Mouse (Mus musculus) right cerebral cortex, postnatal 4 days (tissue): ENCODE measurements at regions not wholly inside any gene's neighbourhood (a gene's known extent, or its start where the extent isn't known, plus 50 kb on each side); places are given as distances from the start of the nearest gene placed in this dataset.

ENCODE experiments used
- DNase-seq: peaks from one replicate; pipeline ENCODE4 v3.0.0-alpha.2; 2022

DNA sequence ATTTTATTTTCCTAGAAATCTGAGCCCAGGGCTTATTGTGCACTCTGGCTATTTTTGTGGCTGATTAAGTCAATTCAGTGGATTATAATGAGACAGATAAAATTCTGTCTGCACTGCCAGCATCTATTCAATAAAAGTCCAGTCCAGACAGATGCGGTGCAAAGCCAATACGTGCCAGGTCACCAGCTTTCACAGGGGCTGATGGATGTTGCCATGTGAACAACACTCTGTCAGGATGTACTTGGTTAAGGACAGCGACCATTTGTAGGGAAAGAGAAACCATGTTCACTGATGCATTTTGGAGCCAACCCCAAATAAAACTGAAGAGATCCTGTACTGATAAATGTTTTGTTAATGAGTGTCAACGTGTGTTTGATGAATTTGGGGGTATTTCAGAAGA, 285.0 kb upstream of the Gnpda2 start:
- no peak for DNase-seq

DNA sequence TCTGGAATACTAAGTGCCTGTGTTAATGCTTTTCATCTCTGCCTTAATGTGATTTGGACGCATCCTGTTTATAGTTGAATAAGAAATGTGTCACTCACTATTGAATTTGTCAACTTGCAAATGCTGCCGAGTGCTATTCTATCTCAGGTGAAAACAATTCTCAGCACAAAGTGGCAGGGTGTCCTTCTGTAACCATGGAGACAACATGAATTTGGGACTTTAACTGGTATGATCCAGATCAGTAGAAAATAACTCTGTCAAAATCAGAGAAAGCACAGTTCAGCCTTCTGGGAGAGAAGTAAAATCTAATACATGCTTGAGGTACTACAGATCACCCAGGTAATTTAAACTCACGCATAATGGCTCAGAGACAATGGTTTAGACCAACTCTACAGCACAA, 270.9 kb upstream of the Gnpda2 start:
- DNase-seq, result no peak

DNA sequence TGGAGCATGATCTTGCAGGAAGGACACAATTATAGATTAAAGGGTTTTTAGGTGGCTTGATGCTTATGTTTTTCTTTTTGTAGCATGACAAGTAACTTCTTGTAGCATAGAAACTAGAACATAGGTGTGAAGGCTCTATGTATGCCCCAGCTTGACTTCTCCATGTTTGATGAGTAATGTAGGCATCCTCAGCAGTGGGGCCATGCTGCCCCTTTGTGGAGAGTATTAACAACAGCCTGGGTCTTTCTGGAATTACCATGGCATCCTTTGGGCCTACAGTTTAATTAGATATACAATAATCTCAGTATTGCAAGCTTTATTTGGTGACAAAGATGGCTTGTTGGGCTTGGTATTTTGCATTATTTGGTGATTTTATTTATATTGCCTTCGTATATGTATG, 252.7 kb upstream of the Gnpda2 start:
- DNase-seq, result no peak

DNA sequence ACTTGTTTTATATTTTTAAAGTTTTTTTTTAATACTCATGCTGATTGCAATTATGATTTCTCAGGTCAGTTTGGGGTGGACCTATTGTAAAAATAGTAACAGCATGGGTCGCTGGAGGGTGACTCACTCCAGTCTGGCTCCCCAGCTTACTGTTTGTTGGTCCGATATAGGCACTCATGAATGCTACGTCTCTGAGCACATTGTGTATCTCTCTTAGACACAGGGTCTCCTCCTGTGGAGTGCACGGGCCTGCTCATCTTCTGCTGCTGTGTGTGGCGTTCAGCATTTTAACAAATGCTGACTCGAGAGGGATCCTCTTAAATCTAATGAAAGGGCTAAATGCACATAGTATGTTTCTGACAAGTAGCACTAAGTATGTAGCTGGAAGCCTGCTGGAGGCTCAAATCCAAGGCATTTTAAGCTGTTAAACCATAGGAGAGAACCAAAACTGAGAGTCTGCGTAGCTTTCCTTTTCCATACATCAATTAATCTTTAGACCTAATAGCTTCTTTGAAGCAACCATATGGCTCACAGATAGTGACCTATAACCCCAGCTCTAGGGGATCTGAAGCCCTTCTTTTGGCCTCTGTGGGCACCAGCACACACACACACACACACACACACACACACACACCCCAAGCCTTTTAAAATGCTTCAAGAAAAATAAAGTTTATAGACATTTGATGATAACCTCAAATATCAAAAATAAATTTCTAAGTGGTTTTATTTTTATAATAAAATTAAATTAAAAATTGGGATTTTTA, 246.0 kb upstream of the Gnpda2 start:
- no peak for DNase-seq

DNA sequence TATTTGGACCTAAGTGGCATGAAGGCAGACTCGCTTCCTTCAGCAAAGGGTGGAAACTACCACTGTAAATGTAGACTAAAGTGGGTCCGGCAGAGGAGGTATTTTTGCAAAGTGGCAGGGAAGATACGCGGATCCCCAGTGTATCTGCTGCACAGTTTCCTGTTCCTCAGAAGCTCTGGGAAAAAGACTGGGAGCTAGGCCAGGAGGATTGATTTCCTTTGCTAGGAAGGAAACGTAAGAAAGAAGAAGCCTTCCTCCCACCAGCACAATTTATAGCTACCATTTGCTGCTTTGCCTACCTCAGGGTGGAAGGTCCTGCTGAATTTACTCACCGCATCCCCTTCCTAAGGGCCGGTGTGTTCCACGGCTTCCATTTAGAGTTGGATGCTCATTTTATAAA, 244.2 kb upstream of the Gnpda2 start:
- no peak for DNase-seq

DNA sequence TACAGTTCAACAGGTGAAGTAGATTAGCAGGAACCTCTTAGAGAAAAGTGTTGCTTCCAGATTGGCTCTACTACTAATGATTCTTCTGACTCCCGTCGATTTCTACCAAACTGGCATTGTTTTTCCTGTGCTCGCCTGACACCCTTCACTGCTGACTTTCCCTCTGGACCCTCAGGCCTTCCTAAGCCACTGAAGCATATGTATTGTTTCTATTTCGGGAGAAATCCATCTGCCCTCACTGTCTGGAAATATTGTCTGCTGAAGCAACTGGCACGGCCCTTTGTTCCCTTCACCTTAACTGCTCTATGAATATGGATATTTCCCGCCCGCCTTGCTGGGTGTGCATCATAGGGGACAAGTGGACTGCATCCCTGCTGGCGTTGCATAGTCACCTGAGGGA, 243.0 kb upstream of the Gnpda2 start:
- DNase-seq, result no peak

DNA sequence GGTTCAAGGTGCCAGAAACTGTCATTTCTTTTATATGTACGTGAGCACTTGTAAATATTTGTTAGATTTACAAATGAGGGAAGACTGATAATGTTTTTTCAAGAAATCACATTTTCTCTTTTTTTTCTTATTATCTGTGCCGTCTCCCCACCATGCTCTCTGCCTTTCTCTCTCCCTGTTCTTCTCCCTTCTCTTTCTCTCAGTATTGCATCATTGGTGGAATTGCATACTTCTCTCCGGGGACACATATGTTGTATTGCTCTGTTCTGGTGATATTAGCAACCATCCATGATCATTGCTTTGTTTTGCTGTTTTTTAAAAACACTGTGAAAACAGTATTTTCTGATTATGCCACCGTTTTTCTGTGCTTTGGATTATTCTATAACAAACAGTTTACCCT, 225.6 kb upstream of the Gnpda2 start:
- DNase-seq, result no peak

DNA sequence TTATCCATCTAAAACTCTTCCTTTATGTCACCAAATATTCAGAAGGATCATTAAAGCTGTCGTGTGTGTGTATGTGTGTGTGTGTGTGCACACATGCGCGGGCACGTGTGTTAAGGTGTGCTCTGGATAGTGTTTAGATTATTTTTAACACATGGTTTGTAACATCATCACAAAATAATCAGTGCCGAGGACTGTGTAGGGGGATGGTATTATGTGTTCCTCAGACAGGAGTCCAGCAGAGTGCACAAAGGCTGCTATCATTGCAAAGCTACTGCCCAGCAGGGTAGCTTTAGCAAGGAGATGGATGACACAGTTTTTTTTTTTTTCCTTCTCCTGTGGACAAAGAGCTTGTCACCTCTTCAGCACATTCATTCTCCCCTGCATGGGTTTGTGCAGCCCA, 224.9 kb upstream of the Gnpda2 start:
- no peak for DNase-seq

DNA sequence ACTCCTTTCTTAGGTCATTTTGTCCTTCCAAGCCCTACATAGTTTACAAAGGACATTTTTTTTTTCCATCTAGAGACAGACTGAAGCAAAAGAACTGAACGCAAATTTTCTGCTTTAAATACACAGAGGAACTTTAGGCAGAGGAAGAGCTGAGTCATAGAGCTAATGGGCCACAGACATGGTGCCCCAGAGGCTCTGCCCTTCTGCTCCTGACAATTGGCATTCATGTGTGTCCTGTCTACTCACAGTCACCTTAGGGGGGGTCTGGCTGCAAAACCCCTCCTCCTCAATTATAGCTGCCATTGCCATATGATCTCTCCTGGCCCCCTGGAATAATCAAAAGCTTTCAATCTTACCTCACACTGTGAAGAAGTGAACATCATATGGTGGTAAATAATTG, 223.2 kb upstream of the Gnpda2 start:
- DNase-seq, result no peak

DNA sequence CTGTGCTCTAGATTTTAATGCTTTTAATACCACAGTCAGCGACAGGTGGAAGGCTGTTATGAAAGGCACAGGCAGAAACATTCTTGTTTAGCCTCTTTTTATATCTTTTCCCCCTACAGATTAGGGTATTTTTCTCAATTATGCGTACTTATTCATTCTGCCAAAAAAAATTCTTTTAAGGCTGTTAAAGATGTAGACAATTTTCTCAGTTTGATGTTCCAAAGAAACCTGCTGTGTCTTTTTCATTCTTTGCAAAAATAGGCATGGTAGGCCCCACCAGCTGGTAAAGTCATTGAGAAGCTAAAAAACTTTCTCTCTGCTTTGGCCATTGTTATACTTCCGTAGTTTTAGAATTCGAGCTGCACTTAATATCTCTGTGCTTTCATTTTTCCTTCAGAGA, 210.5 kb upstream of the Gnpda2 start:
- DNase-seq, result no peak

DNA sequence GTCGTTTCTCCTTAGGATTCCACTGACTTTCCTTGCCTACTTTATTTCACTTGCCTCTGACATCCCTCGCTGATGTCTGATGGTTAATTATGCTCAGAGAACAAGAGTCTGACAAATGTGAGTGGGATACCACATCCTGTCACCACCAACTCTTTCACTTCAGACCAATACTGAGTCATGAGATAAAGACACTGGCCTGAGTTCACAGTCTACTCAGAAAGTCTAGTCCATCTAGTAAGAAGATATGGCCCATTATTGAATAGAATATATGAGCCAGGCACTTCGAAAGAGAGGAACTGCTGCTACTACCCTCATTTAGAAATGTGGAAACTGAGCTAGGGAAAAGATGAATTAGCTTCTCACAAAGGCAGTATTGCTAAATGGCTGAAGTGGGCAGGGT, 210.0 kb upstream of the Gnpda2 start:
- DNase-seq, result no peak

DNA sequence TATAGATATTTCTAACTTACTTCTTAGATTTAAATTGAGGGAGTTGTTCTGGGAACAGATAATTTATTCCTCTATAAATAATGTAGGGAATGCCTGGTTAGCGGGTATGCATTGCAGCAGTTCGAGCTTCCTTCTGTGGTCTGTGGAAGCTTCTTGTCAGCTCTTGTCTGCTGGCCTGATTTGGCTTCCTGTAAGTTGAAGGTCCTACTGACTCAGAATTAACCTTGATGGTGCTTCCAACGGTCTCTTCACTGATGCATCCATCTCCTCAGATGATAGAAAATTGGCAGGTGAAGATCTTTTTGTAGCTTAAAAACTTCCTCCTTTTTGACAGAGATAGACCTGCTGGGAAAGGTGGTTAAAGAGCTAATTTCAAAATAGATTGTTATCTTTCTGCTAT, 203.2 kb upstream of the Gnpda2 start:
- DNase-seq, result no peak

DNA sequence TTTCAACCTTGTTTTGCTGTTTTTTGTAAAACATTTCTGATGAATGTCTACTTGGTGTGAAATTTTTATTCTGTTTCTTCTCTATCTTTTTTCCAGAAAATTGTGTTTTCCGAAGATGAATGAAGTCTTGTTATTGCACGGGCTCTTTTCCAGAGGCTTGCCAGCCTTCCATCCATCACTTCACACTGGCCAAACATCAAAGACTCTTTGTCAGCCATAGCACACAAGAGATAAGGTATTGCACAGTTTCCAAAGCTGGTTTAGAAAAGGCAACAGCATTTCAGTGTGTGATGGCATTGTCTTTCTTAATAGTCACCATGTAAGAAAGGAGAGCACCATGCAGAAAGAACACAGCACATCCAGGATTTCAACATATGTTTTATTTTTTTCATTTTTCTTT, 202.5 kb upstream of the Gnpda2 start:
- DNase-seq, result no peak

DNA sequence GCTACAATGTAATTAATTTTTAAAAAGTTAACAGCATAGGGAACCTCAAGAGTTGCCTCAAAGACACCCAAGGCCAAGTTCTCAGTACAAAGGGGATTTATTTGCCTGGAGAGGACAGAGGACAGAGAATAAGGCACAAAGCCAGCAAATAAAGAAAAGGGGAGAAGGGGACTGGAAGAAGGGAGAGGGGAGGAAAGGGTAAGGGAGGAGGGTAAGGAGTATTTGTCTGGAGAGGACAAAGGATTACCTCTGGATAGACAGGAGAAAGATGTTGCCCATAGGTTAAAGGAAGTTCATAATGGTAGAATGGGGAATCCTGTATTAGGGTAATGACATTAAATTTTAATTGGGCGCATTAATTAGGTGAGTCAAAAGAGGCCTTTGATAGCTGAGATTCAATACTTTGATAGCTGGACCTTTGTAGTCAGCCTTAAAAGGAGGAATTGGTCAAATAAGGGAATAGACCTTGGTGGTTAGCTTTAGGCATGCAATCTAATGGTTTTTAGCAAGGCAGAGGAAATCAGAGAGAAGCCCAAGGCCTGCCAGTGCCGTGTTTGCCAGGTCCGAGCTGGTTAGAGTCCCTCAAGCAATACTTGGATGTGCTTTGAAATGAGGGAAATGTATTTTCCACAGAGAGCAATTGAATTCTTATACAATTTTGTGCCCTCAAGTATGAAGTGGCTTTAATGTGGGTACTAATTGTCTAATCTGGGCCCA, 164.8 kb upstream of the Gnpda2 start:
- no peak for DNase-seq

DNA sequence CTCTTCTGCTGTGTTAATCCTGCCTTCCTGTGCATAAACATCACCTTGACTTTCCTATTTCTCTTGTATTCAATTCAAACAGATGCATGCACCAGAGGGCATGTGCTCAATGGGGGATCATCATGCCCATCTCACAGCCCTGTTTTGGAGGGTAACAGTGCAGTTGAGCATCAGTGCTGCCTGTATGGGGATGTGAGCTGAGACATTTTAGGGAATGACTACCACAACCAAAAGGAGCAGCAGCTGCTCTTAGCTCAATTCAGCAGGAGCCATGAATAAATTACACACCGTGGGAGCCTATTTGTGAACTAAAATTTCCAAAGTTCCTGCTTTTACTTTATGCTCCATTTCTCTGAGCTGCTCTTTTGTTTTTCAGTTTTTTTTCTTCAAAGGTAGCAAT, 164.2 kb upstream of the Gnpda2 start:
- DNase-seq, result no peak

DNA sequence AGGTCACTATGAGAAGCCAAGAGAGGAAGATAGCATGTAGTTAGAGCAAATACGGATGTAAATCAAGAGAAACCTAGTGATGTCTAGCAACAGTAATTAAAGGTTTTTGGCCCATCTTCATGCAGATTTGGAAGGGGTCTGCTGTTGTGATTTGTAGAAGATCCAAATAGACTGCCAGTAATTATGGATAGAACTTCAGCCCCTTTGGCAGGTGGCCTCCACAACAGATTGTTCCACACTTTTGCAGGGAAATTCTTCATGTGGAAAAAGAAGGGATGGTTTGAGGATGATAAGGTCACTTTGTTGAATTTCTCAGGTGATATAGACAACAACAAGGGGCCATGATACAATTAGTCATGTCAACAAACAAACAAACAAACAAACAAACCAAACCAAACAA, 148.4 kb upstream of the Gnpda2 start:
- DNase-seq, result peak; percentile 6

DNA sequence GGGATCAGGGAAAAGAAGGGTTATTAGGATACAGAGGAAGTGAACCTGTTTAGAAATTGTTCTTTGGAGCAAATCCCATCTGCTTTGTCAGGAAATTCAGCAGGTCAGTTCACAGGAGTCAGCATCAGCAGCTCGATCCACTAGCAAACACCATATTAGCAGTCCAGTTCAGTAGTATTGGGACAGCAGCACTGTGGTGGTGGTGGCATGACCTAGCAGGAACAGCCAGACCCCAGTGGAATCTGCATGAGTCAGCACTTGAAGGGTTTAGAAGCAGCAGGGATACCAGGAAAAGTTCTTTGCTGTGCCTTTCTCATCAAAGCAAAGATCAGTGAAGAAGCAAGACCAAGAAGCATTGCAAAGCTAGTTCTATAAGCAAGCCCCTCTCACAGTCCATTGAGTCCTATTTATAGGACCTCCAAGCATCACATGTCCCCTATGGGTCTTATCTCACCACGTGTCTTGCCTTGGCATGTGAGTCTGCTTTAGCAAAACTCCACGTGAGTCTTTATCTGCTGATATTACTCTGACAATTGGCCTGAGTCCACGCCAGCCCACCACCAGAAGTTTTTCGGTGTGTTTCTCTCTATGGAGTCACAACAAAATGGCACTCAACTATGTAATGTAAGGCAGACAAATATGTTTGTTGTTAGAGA, 129.3 kb upstream of the Gnpda2 start:
- no peak for DNase-seq

DNA sequence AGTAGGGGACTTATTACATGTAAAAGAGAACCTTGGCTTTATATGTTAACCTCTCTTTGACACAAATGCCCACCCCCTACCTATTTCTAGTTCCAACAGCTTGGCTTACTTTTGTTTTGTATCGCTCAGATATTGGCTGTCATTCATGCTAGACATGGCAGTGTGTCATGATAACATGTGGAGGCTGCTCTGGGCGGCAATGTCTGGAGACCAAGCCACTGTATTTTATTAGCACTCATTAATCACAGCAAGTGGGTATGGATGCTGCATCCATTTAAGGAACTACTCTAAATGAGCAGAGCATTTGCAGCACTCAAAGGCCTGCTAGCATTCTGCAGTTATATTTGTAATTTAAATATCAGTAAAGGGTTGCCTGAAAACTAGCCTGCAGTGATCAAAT, 123.9 kb upstream of the Gnpda2 start:
- DNase-seq, result no peak

DNA sequence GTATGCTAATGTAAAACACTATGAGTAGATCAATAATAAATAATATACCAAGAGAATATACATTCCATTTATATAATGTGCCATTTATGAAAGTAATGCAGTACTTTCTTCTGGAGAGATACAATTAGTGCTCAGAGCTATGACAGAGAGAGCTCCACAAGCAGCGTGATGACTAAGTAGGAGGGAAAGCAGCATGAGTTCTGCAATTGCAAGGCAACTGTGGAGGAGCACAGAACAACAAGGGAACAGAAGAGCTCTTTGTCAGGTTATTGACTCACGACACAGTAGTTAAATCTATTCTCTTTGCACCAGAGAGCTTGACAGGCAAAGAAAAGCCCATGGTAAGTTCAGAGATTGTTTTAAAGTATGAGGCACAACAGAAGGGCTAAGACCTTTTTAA, 115.0 kb upstream of the Gnpda2 start:
- no peak for DNase-seq

DNA sequence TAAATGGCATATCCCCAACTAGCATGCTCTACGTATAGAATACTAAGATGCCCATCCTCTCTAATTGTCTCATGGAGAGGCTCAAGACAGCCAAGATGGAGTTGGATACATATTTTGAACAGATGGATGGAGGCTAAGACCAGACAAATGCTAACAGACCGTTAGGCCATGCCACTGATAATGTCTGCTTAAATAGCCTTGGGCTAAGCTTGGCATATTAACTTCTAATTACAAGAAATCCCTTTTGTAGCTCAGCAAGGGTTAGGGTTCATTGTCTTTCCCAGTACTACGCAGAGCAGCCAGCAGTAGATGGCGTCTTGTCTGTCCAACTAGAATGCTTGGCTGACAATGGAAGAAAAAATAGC, 113.0 kb upstream of the Gnpda2 start:
- no peak for DNase-seq

DNA sequence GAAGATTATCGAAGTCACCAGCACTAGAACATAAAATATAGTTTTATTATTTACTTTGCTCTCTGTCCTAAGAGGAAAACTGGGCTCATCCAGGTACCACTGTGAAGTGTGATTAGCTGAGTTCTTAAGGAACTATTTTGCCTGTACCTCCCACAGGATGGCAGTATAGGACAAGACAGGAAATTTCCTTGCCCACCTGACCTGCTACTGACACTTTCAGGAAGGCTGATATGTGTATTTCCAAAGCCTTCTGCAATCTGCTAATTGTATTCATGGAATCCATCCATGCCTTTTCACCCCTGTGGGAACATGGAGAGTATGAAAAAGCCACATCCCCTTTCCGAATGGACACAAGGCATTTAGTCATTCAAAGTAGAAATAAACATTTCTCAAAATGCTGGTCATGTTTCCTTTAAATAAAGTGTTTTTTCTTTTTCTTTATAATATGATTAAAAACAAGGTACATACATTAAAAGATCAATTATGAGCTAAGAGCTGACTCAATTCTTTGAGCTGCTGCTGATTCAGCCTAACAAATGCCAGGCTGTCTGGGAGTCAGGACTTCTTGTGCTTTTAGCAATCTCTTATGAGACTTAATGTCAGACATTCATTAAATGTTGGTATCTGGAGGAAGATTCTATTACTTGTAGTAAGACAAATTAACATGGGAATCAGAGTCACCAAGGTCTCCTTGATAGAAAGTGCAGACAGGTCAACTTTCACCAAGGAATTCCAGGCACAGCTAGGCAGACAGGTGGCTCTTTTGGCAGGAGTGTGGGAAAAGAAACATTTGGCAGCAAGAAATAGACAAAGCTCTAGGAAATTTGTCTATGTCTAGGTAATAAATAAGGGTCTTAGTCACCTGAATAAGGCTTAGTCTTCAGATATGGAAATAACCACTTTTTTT, 112.4 kb upstream of the Gnpda2 start:
- peak; percentile 15 for DNase-seq

DNA sequence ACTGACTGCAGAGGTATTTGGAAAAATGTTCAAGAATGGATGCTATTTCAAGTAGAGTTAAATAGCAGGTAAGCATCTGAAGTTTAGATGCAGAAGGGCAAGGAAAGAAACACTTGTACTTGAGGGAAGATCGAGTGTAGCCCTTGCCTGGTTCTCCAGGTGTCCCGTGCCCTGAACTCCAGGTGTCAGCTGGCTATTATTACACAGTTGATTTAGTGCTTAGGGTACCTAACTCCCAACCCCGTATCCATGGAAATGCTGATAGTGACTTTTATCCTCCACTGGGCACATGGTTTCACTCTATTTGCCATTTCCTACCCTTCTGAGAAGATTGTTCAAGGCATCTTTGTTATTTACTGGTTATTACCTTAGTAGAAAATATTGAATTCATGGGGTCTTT, 86.6 kb upstream of the Gnpda2 start:
- DNase-seq, result no peak

DNA sequence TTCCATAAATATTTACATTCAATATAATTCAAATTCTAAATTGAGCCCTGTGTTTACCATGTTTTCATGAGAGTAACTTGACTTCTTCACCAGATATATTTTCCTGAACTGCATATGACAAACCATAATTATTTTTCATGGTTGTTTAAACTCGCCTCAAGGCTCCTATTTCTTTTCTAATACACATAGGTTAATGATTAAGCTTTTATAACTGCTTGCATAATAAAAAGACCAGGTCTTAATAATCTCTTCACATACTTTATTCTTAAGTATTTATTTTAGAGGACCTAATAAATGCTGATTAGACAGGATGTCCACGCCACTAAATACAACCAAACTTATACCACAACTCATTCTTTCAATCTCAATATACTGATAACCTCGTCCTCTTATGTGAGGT, 86.1 kb upstream of the Gnpda2 start:
- no peak for DNase-seq
